ENCODE assay signal across 8 mouse cellular contexts in genomic region chr16:37869470-37870231, GRCm38 (mm10). TPM values are rescaled to one million over a fixed set of nuclear protein-coding genes. Genes with fewer than 3 reads are reported as not detected.
DNase-seq lines count a peak whose midpoint lies in the region; ATAC-seq and TF ChIP-seq lines count a peak whose summit lies in the region.

No protein-coding gene starts in this region.

- 0 out of 2 replicates have a peak, but pooled peaks have one; percentile 5 for TF ChIP-seq CTCF in liver, postnatal 0 days (IDR thresholded peaks at IDR 0.05; ENCODE audit: low read depth)

- peak overlapping the region; percentile 97 for H3K4me3 ChIP-seq in heart, embryonic 15.5 days
- peak overlapping the region; percentile 80 for H3K4me3 ChIP-seq in liver, postnatal 0 days (ENCODE audit: low read depth, low read length)

- no peaks in the 10 kb centered on the region for H3K27me3 ChIP-seq in heart, embryonic 15.5 days
- no peaks in the 10 kb centered on the region for H3K27me3 ChIP-seq in liver, postnatal 0 days (ENCODE audit: insufficient read depth, low read length)

- ATAC-seq in heart, embryonic 15.5 days (replicated peaks; ENCODE audit: insufficient number of reproducible peaks, insufficient read depth, low FRiP score, low read depth), result no peak
- no peak for ATAC-seq in liver, postnatal 0 days
- ATAC-seq in erythroid progenitor cell, adult 5-6 weeks (replicated peaks; ENCODE audit: low FRiP score, poor library complexity, severe bottlenecking), result no peak

- H3K9me3 ChIP-seq in heart, embryonic 15.5 days (replicated peaks), result no peaks in the 10 kb centered on the region
- no peaks in the 10 kb centered on the region for H3K9me3 ChIP-seq in liver, postnatal 0 days (ENCODE audit: low read length)

- peak; percentile 15 for DNase-seq in kidney, adult 18-20 months
- no peak for DNase-seq in kidney, postnatal 14 days
- DNase-seq in R1 (ENCODE audit: low read depth, low spot score), result peak; percentile 30
- DNase-seq in liver, postnatal 0 days, result no peak
- no peak for DNase-seq in ovary, postnatal 14 days (ENCODE audit: low spot score)
- no peak for DNase-seq in gastrocnemius, adult 8-10 months (ENCODE audit: low spot score in 2 of 2)

- peaks cover 26% of the 10 kb centered on the region for H3K4me1 ChIP-seq in heart, embryonic 15.5 days (replicated peaks)
- H3K4me1 ChIP-seq in liver, postnatal 0 days (ENCODE audit: insufficient read depth), result peaks cover 12% of the 10 kb centered on the region

- TF ChIP-seq EP300 in liver, postnatal 0 days (IDR thresholded peaks at IDR 0.05; ENCODE audit: low read depth), result no peak

- H3K36me3 ChIP-seq in heart, embryonic 15.5 days, result no peaks in the 10 kb centered on the region; the same call in 1 of the 2 replicates
- H3K36me3 ChIP-seq in liver, postnatal 0 days (replicated peaks; ENCODE audit: insufficient read depth, low read length), result no peaks in the 10 kb centered on the region

- 19% methylated on average over 4 of the region's 4 CpGs for WGBS in heart, embryonic 15.5 days
- 14% methylated on average over 4 of the region's 4 CpGs for WGBS in liver, postnatal 0 days (ENCODE audit: insufficient replicate concordance)

- H3K9ac ChIP-seq in heart, embryonic 15.5 days, result peak overlapping the region; percentile 92
- H3K9ac ChIP-seq in liver, postnatal 0 days (replicated peaks), result peak overlapping the region; percentile 80

- peak overlapping the region; percentile 88 for H3K4me2 ChIP-seq in heart, embryonic 15.5 days
- peak overlapping the region; percentile 75 for H3K4me2 ChIP-seq in liver, postnatal 0 days (ENCODE audit: low read depth, low read length)

- peak overlapping the region; percentile 99 for H3K27ac ChIP-seq in heart, embryonic 15.5 days
- peak overlapping the region; percentile 98 for H3K27ac ChIP-seq in liver, postnatal 0 days (ENCODE audit: low read depth)

RNA-seq across cellular contexts. Expression of gene Lrrc58, which starts 1.5 kb away (rescaled TPM):
- 36.4 and 41.7 TPM in 2 replicates for polyA plus RNA-seq in heart, embryonic 15.5 days (2015; fragmentation: Nextera tagmentation; extraction: Ambion mirVana)
- polyA plus RNA-seq in liver, postnatal 0 days (2015; fragmentation: Nextera tagmentation; extraction: Ambion mirVana), result 10.8 and 11.6 TPM in 2 replicates
- total RNA-seq in erythroid progenitor cell, adult 5-6 weeks (2015; ENCODE audit: low replicate concordance), result 8.8 and 9.7 TPM in 2 replicates
- total RNA-seq in erythroid progenitor cell, adult 5-6 weeks (2017; ENCODE audit: low replicate concordance), result 3.9 and 4.7 TPM in 2 replicates
- 10 to 100 TPM; 36.4 to 48.4 (median 46.0) TPM for total RNA-seq in gastrocnemius, adult 8-10 months (2022)

RNA-seq across cellular contexts. Expression of gene Gm36028, which starts 8.7 kb away (rescaled TPM):
- polyA plus RNA-seq in heart, embryonic 15.5 days (2015; fragmentation: Nextera tagmentation; extraction: Ambion mirVana), result 4.9 and 6.3 TPM in 2 replicates
- 0.09 TPM in 1 of 2 replicates, not detected in the other for polyA plus RNA-seq in liver, postnatal 0 days (2015; fragmentation: Nextera tagmentation; extraction: Ambion mirVana)
- not detected in 2 replicates for total RNA-seq in erythroid progenitor cell, adult 5-6 weeks (2015; ENCODE audit: low replicate concordance)
- total RNA-seq in erythroid progenitor cell, adult 5-6 weeks (2017; ENCODE audit: low replicate concordance), result not detected in 2 replicates
- not detected for total RNA-seq in gastrocnemius, adult 8-10 months (2022)

RNA-seq across cellular contexts. Expression of gene Gpr156, which starts 46.6 kb away (rescaled TPM):
- 0.19 and 0.37 TPM in 2 replicates for polyA plus RNA-seq in heart, embryonic 15.5 days (2015; fragmentation: Nextera tagmentation; extraction: Ambion mirVana)
- 0.02 TPM in 1 of 2 replicates, not detected in the other for polyA plus RNA-seq in liver, postnatal 0 days (2015; fragmentation: Nextera tagmentation; extraction: Ambion mirVana)
- not detected in 2 replicates for total RNA-seq in erythroid progenitor cell, adult 5-6 weeks (2015; ENCODE audit: low replicate concordance)
- not detected in 2 replicates for total RNA-seq in erythroid progenitor cell, adult 5-6 weeks (2017; ENCODE audit: low replicate concordance)
- not detected for total RNA-seq in gastrocnemius, adult 8-10 months (2022)

Comparison
In these comparisons a context has a peak if more than half of its experiments do, and no peak if none do; other contexts are left out.
1. DNase-seq: peak in kidney, adult 18-20 months (single experiment) and R1 (single experiment); none in kidney, postnatal 14 days (single experiment), liver, postnatal 0 days (single experiment), ovary, postnatal 14 days (single experiment) and gastrocnemius, adult 8-10 months (0 of 2).